Mouse (Mus musculus) heart, embryonic 14.5 days (tissue): ENCODE data around the gene Pappa2. TPM values are rescaled to one million over a fixed set of nuclear protein-coding genes. Genes with fewer than 3 reads are reported as not detected.

ENCODE experiments used
- ATAC-seq: fragments of 200-750 bp; cut with Nextera tagmentation; 2 replicates; pipeline ENCODE4 v1.8.0; 2017; ENCODE audit warnings: low read depth, moderate TSS enrichment; ENCODE audit not compliant: insufficient number of reproducible peaks, insufficient read depth, low FRiP score
- H3K27ac ChIP-seq, 2 experiments: fragments of 200-500 bp in 1 of 2; fragments of 300-500 bp in 1 of 2; sonication (generic) in 1 of 2; replicated peaks in 1 of 2; 2 replicates each; pipeline ENCODE4 v1.5.1; 2012 to 2014; ENCODE audit warnings: low read depth in 2 of 2, low read length in 2 of 2, control low read depth in 1 of 2, mild to moderate bottlenecking in 1 of 2, mixed read lengths in 1 of 2; ENCODE audit not compliant: control insufficient read depth in 1 of 2, insufficient read depth in 1 of 2
- H3K27me3 ChIP-seq: fragments of 300-500 bp; sonication (generic); 2 replicates; pipeline ENCODE4 v1.6.1; 2014; ENCODE audit warnings: mild to moderate bottlenecking, low read length, control low read depth; ENCODE audit not compliant: control insufficient read depth, insufficient read depth
- H3K36me3 ChIP-seq: fragments of 300-500 bp; sonication (generic); 2 replicates; pipeline ENCODE4 v1.6.1; 2014; ENCODE audit warnings: mild to moderate bottlenecking, control low read depth, low read length, mixed read lengths; ENCODE audit not compliant: control insufficient read depth, insufficient read depth
- H3K4me1 ChIP-seq, 2 experiments: fragments of 200-500 bp in 1 of 2; fragments of 300-500 bp in 1 of 2; sonication (generic) in 1 of 2; 2 replicates each; pipeline ENCODE4 v1.6.1; 2012 to 2014; ENCODE audit warnings: low read length in 2 of 2, control low read depth in 1 of 2, mixed read lengths in 1 of 2; ENCODE audit not compliant: control insufficient read depth in 2 of 2, insufficient read depth in 2 of 2
- H3K4me2 ChIP-seq: fragments of 300-500 bp; sonication (generic); 2 replicates; pipeline ENCODE4 v1.6.1; 2014; ENCODE audit warnings: mild to moderate bottlenecking, low read length
- H3K4me3 ChIP-seq, 2 experiments: fragments of 200-500 bp in 1 of 2; fragments of 300-500 bp in 1 of 2; sonication (generic) in 1 of 2; 2 replicates each; pipeline ENCODE4 v1.5.1; 2012 to 2014; ENCODE audit warnings: low read length in 2 of 2, mild to moderate bottlenecking in 2 of 2, control low read depth in 1 of 2, low read depth in 1 of 2, moderate library complexity in 1 of 2; ENCODE audit not compliant: control insufficient read depth in 1 of 2, insufficient read depth in 1 of 2
- H3K9ac ChIP-seq: fragments of 300-500 bp; sonication (generic); 2 replicates; pipeline ENCODE4 v1.6.1; 2014; ENCODE audit warnings: mild to moderate bottlenecking, low read length
- H3K9me3 ChIP-seq: fragments of 300-500 bp; sonication (generic); 2 replicates; pipeline ENCODE4 v1.6.1; 2016; ENCODE audit warnings: low read length, control low read depth; ENCODE audit not compliant: control insufficient read depth
- WGBS: fragments of 180-500 bp; shearing (Covaris S2); extraction: QIAGEN DNeasy Blood & Tissue Kit; methylation state at CpG from one replicate; pipeline ENCODE4 v1.1.7; 2014; 5-methylcytosine and 5-hydroxymethylcytosine counted together
- polyA plus RNA-seq: library from polyadenylated mRNA; unstranded; fragments of >200 nt; fragmentation: Nextera tagmentation; extraction: Ambion mirVana; gene quantifications from 2 replicates; pipeline ENCODE4 v1.2.1, GENCODE M21; 2014

Pappa2 gene
- polyA plus RNA-seq, 1 experiment from 2014 or later = 0.58 TPM

DNA sequence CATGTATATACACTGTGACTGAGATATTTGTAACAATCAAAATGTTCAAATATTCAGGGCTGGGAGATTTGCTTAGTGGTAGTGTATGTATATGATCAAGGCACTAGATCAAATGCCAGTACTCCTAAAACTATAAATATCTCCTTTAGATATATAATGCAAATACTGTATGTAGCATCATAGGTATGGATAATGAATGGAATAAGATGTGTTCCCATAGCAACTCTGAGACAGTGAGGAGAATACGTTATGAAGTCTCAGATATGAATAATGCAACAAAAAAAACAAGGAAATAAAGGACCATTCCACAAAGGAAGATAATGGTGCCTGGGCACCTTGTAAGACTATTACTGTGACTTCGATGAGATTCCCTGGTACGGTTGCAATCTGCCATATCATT, 45.8 kb downstream of the Pappa2 start:
- Histone ChIP-seq H3K27ac (no peak overlapping the region), H3K9me3 (no peaks in the 10 kb centered on the region), H3K27me3 (no peaks in the 10 kb centered on the region), H3K4me1 (no peaks in the 10 kb centered on the region), H3K36me3 (no peaks in the 10 kb centered on the region), H3K4me3 (no peak overlapping the region), H3K4me2 (no peak overlapping the region), H3K9ac (no peak overlapping the region)
- no peak for ATAC-seq
- WGBS = 79% methylated on average over 3 of the region's 3 CpGs

- WGBS = 85% methylated on average over 6 of the region's 6 CpGs
- Histone ChIP-seq H3K4me3 (no peak overlapping the region), H3K27me3 (no peaks in the 10 kb centered on the region), H3K4me2 (no peak overlapping the region), H3K9ac (no peak overlapping the region), H3K4me1 (no peaks in the 10 kb centered on the region), H3K36me3 (no peaks in the 10 kb centered on the region), H3K27ac (no peak overlapping the region), H3K9me3 (no peaks in the 10 kb centered on the region)
- no peak for ATAC-seq
These were observed 49.0 kb downstream of the Pappa2 start for GRCm38 (mm10) chr1:158931202-158931827.

- Histone ChIP-seq H3K9me3 (no peaks in the 10 kb centered on the region), H3K36me3 (no peaks in the 10 kb centered on the region), H3K27ac (no peak overlapping the region), H3K4me1 (no peaks in the 10 kb centered on the region), H3K9ac (no peak overlapping the region), H3K27me3 (no peaks in the 10 kb centered on the region), H3K4me2 (no peak overlapping the region), H3K4me3 (no peak overlapping the region)
- WGBS = 67% methylated on average over 3 of the region's 3 CpGs
- no peak for ATAC-seq
These were observed 50.9 kb downstream of the Pappa2 start for GRCm38 (mm10) chr1:158929369-158929768.

- 59% methylated on average over 5 of the region's 5 CpGs for WGBS
- Histone ChIP-seq H3K9me3 (no peaks in the 10 kb centered on the region), H3K4me1 (no peaks in the 10 kb centered on the region), H3K4me2 (no peak overlapping the region), H3K9ac (no peak overlapping the region), H3K36me3 (no peaks in the 10 kb centered on the region), H3K27me3 (no peaks in the 10 kb centered on the region), H3K4me3 (no peak overlapping the region), H3K27ac (no peak overlapping the region)
- no peak for ATAC-seq
These were observed 59.8 kb downstream of the Pappa2 start for GRCm38 (mm10) chr1:158920451-158920850.

- H3K27me3 ChIP-seq = no peaks in the 10 kb centered on the region
- no peak for ATAC-seq
- H3K4me2 ChIP-seq = no peak overlapping the region
- 69% methylated on average over 3 of the region's 3 CpGs for WGBS
- H3K4me3 ChIP-seq = no peak overlapping the region
- H3K4me1 ChIP-seq = no peaks in the 10 kb centered on the region
- H3K9ac ChIP-seq = no peak overlapping the region
- no peaks in the 10 kb centered on the region for H3K9me3 ChIP-seq
- no peaks in the 10 kb centered on the region for H3K36me3 ChIP-seq
- H3K27ac ChIP-seq = no peak overlapping the region
These were observed 61.4 kb downstream of the Pappa2 start for GRCm38 (mm10) chr1:158918890-158919289.

DNA sequence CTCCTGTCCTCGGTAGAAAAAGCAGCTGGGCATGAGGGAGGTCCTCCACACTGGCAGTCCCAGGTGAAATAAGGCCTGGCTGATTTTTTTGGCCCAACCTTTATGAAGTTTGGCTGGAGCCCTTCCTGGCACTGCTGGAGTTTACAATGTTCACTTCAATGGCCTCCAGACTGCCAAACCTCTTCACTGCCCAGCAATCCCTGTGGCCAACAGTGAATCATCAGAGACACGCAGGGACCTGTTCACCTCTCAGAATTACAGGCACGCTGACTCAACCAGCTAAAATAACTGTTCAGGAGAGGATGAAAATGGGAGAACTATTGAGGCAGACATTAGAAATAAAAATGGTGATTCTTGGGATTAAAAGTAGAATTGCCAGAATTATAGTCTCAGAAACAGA, 63.2 kb downstream of the Pappa2 start:
- Histone ChIP-seq H3K4me3 (no peak overlapping the region), H3K27me3 (no peaks in the 10 kb centered on the region), H3K9ac (no peak overlapping the region), H3K36me3 (no peaks in the 10 kb centered on the region), H3K27ac (no peak overlapping the region), H3K4me2 (no peak overlapping the region), H3K4me1 (no peaks in the 10 kb centered on the region), H3K9me3 (no peaks in the 10 kb centered on the region)
- 78% methylated on average over 3 of the region's 3 CpGs for WGBS
- no peak for ATAC-seq

GRCm38 (mm10) chr1:158915592-158915991, 64.7 kb downstream of the Pappa2 start:
- Histone ChIP-seq H3K4me3 (no peak overlapping the region), H3K9me3 (no peaks in the 10 kb centered on the region), H3K4me1 (no peaks in the 10 kb centered on the region), H3K4me2 (no peak overlapping the region), H3K27ac (no peak overlapping the region), H3K36me3 (no peaks in the 10 kb centered on the region), H3K27me3 (no peaks in the 10 kb centered on the region), H3K9ac (no peak overlapping the region)
- ATAC-seq = no peak
- 85% methylated on average over 5 of the region's 5 CpGs for WGBS

- Histone ChIP-seq H3K27me3 (no peaks in the 10 kb centered on the region), H3K9ac (no peak overlapping the region), H3K4me3 (no peak overlapping the region), H3K4me2 (no peak overlapping the region), H3K4me1 (no peaks in the 10 kb centered on the region), H3K27ac (no peak overlapping the region), H3K36me3 (no peaks in the 10 kb centered on the region), H3K9me3 (no peaks in the 10 kb centered on the region)
- no peak for ATAC-seq
- WGBS = 71% methylated on average over 2 of the region's 2 CpGs
These were observed 69.6 kb downstream of the Pappa2 start for GRCm38 (mm10) chr1:158910661-158911060.
